Mouse (Mus musculus): ENCODE results near the gene Zfp112. TPM values are rescaled to one million over a fixed set of nuclear protein-coding genes. Genes with fewer than 3 reads are reported as not detected.

Gene Zfp112
- polyA plus RNA-seq, 1 experiment from 2014 or later = 7.3 TPM

DNA sequence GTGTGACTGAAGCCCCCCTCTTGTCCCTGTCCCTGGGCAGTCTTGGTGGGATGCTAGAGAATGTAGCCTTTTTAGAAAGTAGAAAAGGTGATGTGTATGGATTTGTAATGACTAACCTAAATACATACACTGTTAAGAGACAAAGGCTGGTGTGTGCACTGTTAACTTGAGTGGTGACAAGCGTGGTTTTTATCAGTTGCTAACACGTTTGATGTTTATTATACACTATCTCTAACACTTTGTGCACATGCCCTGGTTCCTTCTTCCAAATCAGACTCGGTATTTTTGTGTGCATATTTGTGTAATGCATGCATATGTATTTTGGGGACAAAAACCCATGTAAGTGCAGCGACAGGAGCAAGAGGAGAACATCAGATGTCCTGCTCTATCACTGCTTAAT is 4.5 kb downstream of the Zfp112 start:
- WGBS = 82% methylated on average over 4 of the region's 4 CpGs
- H3K4me1 ChIP-seq = peaks cover 8% of the 10 kb centered on the region

DNA sequence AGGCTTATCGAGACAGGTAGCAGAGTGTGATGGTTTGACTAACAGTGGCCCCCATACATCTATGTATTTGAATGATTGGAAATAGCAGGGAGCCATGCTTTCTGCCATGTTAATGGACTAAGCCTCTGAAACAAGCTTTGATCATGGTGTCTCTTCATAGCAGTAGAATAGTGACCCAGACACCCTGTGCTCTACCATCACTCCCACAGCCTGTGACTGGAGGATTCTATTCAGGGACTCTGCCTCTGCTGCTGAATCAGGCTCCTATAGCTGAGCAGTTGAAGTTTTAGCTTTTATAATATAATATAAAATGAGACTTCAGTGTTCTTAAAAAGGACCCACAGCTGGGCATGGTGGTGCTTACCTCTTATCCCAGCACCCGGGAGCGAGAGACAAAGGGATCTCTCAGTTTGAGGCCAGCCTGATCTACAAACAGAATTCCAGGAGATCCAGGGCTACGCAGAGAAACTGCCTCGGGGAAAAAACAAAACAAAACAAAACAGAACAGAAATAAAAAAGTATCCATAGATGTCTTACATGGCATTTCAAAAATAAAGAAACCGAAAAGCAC is 21.4 kb downstream of the Zfp112 start:
- Histone ChIP-seq H3K4me1 (peaks cover 11% of the 10 kb centered on the region), H3K36me3 (peaks cover 26% of the 10 kb centered on the region), H3K4me2 (replicated peaks) (peak overlapping the region; percentile 74), H3K27ac (no peak overlapping the region), H3K9ac (peak overlapping the region; percentile 56), H3K4me3 (peak overlapping the region; percentile 61), H3K9me3 (no peaks in the 10 kb centered on the region), H3K27me3 (replicated peaks) (no peaks in the 10 kb centered on the region)
- 19% methylated on average over 6 of the region's 6 CpGs for WGBS
- peak; percentile 27 for ATAC-seq (ENCODE audit: low FRiP score, low read depth)

More for the DNA sequence above, 4.5 kb downstream of the Zfp112 start:
- no peaks in the 10 kb centered on the region for H3K36me3 ChIP-seq
- H3K27ac ChIP-seq = no peak overlapping the region
- H3K4me2 ChIP-seq (replicated peaks) = no peak overlapping the region
- H3K27me3 ChIP-seq (replicated peaks) = no peaks in the 10 kb centered on the region
- no peaks in the 10 kb centered on the region for H3K9me3 ChIP-seq
- no peak overlapping the region for H3K4me3 ChIP-seq
- ATAC-seq (ENCODE audit: low FRiP score, low read depth) = no peak
- no peak overlapping the region for H3K9ac ChIP-seq

DNA sequence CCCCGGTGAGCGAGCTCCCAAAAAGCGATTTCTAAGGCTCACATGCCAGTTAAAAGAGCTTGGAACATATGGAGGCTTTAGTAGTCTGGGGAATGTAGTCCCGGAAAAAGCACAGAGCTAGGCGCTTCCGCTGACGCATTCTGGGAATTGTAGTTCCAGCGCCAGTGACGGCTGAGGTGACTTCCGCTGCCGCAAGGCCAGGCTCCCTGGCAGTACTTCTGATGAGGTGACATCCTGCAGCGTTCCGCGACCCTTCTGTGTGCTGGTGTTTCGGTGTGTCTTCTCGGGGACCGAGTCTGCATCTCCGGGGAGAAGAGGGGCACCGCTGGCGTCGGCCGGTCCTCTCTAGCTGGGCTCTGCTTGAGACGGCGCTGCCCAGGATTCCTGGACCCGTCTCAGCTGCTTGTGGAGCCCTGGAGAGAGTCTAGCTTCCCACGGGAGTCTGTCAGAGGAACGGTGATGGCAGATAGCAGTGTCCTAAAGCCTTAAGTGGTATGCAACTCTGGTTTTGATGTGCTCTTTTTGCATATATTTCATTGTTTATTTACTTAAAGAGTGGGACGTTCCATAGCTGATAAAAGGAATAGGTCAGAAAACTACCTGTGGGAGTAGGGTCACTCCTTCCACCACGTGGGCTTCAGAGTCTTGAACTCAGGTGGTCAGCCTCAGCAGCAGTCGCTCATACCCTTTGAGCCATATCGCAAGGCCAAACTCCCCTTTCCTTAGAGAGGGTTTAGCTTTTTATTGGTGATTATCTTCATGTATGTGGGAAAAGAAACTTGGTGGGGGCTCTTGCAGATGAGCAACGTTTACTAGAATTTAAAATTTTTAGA is 22.1 kb downstream of the Zfp112 start, which contains the start of gene Zfp235:
Gene Zfp235 (plus strand): TSS at position 174 of the 833 bp plus-strand sequence.
- peak within 1 kb of the TSS; percentile 74 for H3K4me2 ChIP-seq (replicated peaks)
- H3K4me1 ChIP-seq = peaks cover 11% of the 10 kb centered on the region
- H3K27ac ChIP-seq = no peak within 1 kb of the TSS
- no peaks in the 10 kb centered on the region for H3K27me3 ChIP-seq (replicated peaks)
- peak; percentile 94 for ATAC-seq (ENCODE audit: low FRiP score, low read depth)
- 3% methylated on average over 32 of the region's 32 CpGs for WGBS
- H3K36me3 ChIP-seq = peaks cover 33% of the 10 kb centered on the region
- no peaks in the 10 kb centered on the region for H3K9me3 ChIP-seq
- H3K4me3 ChIP-seq = peak within 1 kb of the TSS; percentile 61
- peak within 1 kb of the TSS; percentile 68 for H3K9ac ChIP-seq

DNA sequence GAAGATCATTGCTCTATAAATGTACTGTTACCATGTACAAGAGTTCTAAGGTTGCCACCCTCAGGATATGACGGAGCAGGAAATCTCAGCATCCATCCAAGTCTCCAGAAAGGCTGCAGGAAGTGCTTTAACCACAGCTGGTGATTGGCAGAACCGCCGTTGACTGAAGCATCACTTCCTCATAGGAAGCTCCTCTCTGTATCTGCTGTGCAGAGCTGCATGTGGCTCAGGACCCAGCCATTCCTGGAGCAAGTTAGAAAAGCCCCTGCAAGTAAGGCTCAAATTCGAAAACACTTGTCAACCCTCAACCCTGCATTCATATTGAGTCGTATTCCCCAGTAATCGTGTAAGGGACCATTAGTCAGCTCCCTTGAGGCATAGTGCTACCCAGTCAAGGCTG is 30.5 kb downstream of the Zfp112 start:
- Histone ChIP-seq H3K9me3 (no peaks in the 10 kb centered on the region), H3K4me2 (replicated peaks) (no peak overlapping the region), H3K36me3 (peaks cover 49% of the 10 kb centered on the region), H3K27ac (no peak overlapping the region), H3K4me3 (no peak overlapping the region), H3K4me1 (no peaks in the 10 kb centered on the region), H3K9ac (no peak overlapping the region), H3K27me3 (replicated peaks) (no peaks in the 10 kb centered on the region)
- 92% methylated on average over 6 of the region's 6 CpGs for WGBS
- ATAC-seq (ENCODE audit: low FRiP score, low read depth) = no peak

DNA sequence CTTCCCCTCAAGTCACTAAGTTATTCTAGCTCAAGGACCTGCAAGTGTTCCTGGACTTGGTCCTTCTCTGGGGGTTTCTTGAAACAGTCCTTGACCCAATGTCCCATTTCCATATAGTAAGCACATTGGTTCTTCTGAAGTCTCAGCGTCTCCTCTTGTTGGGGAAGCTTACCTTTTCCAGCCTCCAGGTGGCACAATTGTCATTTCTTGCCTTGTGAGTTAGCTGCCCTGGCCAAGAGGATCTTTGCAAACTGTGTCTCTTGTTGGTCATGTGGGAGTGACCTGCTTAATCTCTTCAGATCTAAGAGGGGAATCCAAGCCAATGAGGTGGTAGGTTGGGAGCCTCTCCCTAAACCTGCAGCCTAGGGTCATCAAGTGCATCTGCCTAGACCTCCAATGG is 41.2 kb downstream of the Zfp112 start:
- no peaks in the 10 kb centered on the region for H3K27me3 ChIP-seq (replicated peaks)
- H3K4me2 ChIP-seq (replicated peaks) = no peak overlapping the region
- no peak for ATAC-seq (ENCODE audit: low FRiP score, low read depth)
- no peaks in the 10 kb centered on the region for H3K36me3 ChIP-seq
- H3K9me3 ChIP-seq = no peaks in the 10 kb centered on the region
- H3K4me3 ChIP-seq = no peak overlapping the region
- WGBS = 10% methylated on average over 1 of the region's 1 CpGs
- H3K27ac ChIP-seq = no peak overlapping the region
- no peak overlapping the region for H3K9ac ChIP-seq
- no peaks in the 10 kb centered on the region for H3K4me1 ChIP-seq

DNA sequence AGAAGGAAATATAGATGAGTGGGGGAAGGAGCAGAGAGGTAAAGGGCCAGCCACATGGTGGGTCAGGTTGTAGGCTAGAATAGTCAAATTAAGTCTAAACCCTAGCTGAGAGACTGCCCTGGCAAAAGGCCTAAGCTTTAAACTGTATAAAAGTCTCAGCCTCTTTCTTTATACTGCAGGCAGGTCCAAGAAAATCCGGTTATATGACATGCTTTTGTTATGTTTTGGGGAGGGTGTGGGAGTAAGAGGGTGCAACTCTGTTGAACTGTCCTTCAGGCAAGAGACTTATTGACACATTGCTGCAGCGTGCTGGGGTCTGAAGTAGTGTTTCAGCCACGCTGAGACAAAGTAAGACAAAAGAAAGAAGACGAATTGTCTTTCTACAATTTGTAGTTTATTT is 60.1 kb downstream of the Zfp112 start:
- H3K36me3 ChIP-seq = no peaks in the 10 kb centered on the region
- H3K4me2 ChIP-seq (replicated peaks) = no peak overlapping the region
- 63% methylated on average over 4 of the region's 4 CpGs for WGBS
- H3K9me3 ChIP-seq = no peaks in the 10 kb centered on the region
- no peaks in the 10 kb centered on the region for H3K4me1 ChIP-seq
- H3K9ac ChIP-seq = no peak overlapping the region
- no peaks in the 10 kb centered on the region for H3K27me3 ChIP-seq (replicated peaks)
- H3K27ac ChIP-seq = no peak overlapping the region
- no peak for ATAC-seq (ENCODE audit: low FRiP score, low read depth)
- no peak overlapping the region for H3K4me3 ChIP-seq

DNA sequence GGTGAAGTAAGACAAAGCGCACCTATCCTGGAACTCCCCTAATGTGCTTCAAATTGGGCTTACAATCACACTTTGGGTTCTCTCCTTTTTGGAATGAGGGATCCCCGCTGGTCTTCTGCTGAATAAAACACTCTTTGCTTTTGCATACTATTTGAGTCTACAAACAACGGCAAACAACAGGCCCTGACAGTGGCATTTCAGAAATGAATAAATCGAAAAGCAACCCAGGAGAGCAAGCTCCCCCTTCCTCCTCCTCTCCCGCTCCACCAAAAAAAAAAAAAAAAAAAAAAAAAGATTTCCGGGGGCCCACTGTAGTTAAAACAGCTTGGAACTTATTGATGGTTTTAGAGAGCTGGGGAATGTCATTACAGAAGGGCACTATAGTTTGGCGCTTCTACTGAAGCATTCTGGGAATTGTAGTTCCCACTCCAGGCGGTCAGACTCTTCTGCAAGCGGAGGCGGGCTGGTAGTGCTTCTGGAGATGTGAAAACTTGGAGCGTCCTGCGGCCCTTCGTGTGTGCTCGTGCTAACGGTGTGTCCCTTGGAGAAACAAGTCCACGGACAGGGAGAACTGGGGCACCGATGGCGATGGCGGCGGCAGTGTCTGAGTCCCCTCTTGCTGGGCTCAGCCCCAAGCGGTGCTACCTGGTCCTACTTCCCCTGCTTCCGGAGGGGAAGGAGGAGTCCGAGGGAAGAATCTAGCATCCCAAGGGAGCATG is 62.7 kb downstream of the Zfp112 start, which contains the start of gene Zfp114:
Gene Zfp114 (plus strand): TSS at position 443 of the 719 bp plus-strand sequence.
- Histone ChIP-seq H3K9ac (peak within 1 kb of the TSS; percentile 56), H3K4me3 (peak within 1 kb of the TSS; percentile 53), H3K27ac (no peak within 1 kb of the TSS), H3K4me1 (no peaks in the 10 kb centered on the region), H3K4me2 (replicated peaks) (peak within 1 kb of the TSS; percentile 57), H3K9me3 (no peaks in the 10 kb centered on the region), H3K36me3 (no peaks in the 10 kb centered on the region), H3K27me3 (replicated peaks) (no peaks in the 10 kb centered on the region)
- ATAC-seq (ENCODE audit: low FRiP score, low read depth) = peak; percentile 88
- WGBS = 14% methylated on average over 23 of the region's 23 CpGs

DNA sequence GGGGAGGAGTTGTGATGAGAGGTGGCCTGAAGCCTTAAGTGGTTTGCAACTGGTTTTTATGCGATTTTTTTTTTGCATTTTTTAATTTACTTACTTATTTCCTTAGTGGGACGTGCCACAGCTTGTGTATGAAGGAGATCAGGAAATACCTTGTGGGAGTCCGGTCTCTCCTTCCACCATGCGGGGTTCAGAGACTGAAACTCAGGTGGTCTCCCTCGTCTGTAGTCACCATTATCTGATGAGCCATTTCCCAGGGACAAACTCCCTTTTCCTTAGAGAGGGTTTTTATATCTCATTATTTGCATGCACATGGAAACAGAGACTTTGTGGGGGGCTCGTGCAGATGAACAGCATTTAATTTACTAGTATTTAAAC is 63.2 kb downstream of the Zfp112 start:
- no peak overlapping the region for H3K27ac ChIP-seq
- H3K36me3 ChIP-seq = no peaks in the 10 kb centered on the region
- peak overlapping the region; percentile 56 for H3K9ac ChIP-seq
- no peaks in the 10 kb centered on the region for H3K9me3 ChIP-seq
- 66% methylated on average over 6 of the region's 6 CpGs for WGBS
- H3K4me3 ChIP-seq = peak overlapping the region; percentile 53
- ATAC-seq (ENCODE audit: low FRiP score, low read depth) = no peak; the same call in 1 of the 2 replicates
- no peaks in the 10 kb centered on the region for H3K4me1 ChIP-seq
- H3K27me3 ChIP-seq (replicated peaks) = no peaks in the 10 kb centered on the region
- peak overlapping the region; percentile 57 for H3K4me2 ChIP-seq (replicated peaks)

Other genes with a start within 250 kb of the Zfp112 start
- gene Vmn1r177, start 245.9 kb upstream of the Zfp112 start, polyA plus RNA-seq (2016; fragmentation: Nextera tagmentation; extraction: Ambion mirVana) = not detected in 2 replicates
- not detected in 2 replicates for gene Vmn1r178, start 220.3 kb upstream of the Zfp112 start, polyA plus RNA-seq (2016; fragmentation: Nextera tagmentation; extraction: Ambion mirVana)
- gene Vmn1r179, start 185.3 kb upstream of the Zfp112 start, polyA plus RNA-seq (2016; fragmentation: Nextera tagmentation; extraction: Ambion mirVana) = not detected in 2 replicates
- not detected in 2 replicates for gene Vmn1r180, start 161.7 kb upstream of the Zfp112 start, polyA plus RNA-seq (2016; fragmentation: Nextera tagmentation; extraction: Ambion mirVana)
- gene Vmn1r181, start 137.7 kb upstream of the Zfp112 start, polyA plus RNA-seq (2016; fragmentation: Nextera tagmentation; extraction: Ambion mirVana) = not detected in 2 replicates
- not detected in 2 replicates for gene V1rd19, start 110.6 kb upstream of the Zfp112 start, polyA plus RNA-seq (2016; fragmentation: Nextera tagmentation; extraction: Ambion mirVana)
- not detected in 2 replicates for gene Vmn1r183, start 59.1 kb upstream of the Zfp112 start, polyA plus RNA-seq (2016; fragmentation: Nextera tagmentation; extraction: Ambion mirVana)
- gene Zfp180, start 30.4 kb upstream of the Zfp112 start, polyA plus RNA-seq (2016; fragmentation: Nextera tagmentation; extraction: Ambion mirVana) = 27.6 and 30.5 TPM in 2 replicates
- gene Zfp235, start 21.9 kb downstream of the Zfp112 start, polyA plus RNA-seq (2016; fragmentation: Nextera tagmentation; extraction: Ambion mirVana) = 14.9 and 18.5 TPM in 2 replicates
- gene Zfp114, start 62.7 kb downstream of the Zfp112 start, polyA plus RNA-seq (2016; fragmentation: Nextera tagmentation; extraction: Ambion mirVana) = 4.9 and 6.1 TPM in 2 replicates
- 8.2 and 8.8 TPM in 2 replicates for gene Zfp111, start 99.1 kb downstream of the Zfp112 start, polyA plus RNA-seq (2016; fragmentation: Nextera tagmentation; extraction: Ambion mirVana)
- 4.3 and 4.4 TPM in 2 replicates for gene Zfp109, start 125.2 kb downstream of the Zfp112 start, polyA plus RNA-seq (2016; fragmentation: Nextera tagmentation; extraction: Ambion mirVana)
- gene Zfp108, start 142.5 kb downstream of the Zfp112 start, polyA plus RNA-seq (2016; fragmentation: Nextera tagmentation; extraction: Ambion mirVana) = 3.3 and 3.7 TPM in 2 replicates
- gene Zfp93, start 158.1 kb downstream of the Zfp112 start, polyA plus RNA-seq (2016; fragmentation: Nextera tagmentation; extraction: Ambion mirVana) = 7.1 and 7.2 TPM in 2 replicates
- gene Zfp61, start 188.9 kb downstream of the Zfp112 start, polyA plus RNA-seq (2016; fragmentation: Nextera tagmentation; extraction: Ambion mirVana) = 41.3 and 43.7 TPM in 2 replicates
- gene Zfp94, start 204.4 kb downstream of the Zfp112 start, polyA plus RNA-seq (2016; fragmentation: Nextera tagmentation; extraction: Ambion mirVana) = 16.3 and 18.4 TPM in 2 replicates
- not detected in 2 replicates for gene Tescl, start 221.6 kb downstream of the Zfp112 start, polyA plus RNA-seq (2016; fragmentation: Nextera tagmentation; extraction: Ambion mirVana)
- not detected in 2 replicates for gene Lypd5, start 236.9 kb downstream of the Zfp112 start, polyA plus RNA-seq (2016; fragmentation: Nextera tagmentation; extraction: Ambion mirVana)